Comparison of ENCODE assay signal across 8 mouse cellular contexts in genomic region chr9:44734524-44735494, GRCm38 (mm10). TPM values are rescaled to one million over a fixed set of nuclear protein-coding genes. Genes with fewer than 3 reads are reported as not detected.
A peak's percentile ranks its signal among the peaks of the same experiment; 100 is the strongest.
DNase-seq lines count a peak whose midpoint lies in the region; ATAC-seq and TF ChIP-seq lines count a peak whose summit lies in the region.

Gene Phldb1 (minus strand): TSS chr9:44735198.

- intact Hi-C loops in heart, postnatal 10 days (cut with DNase I) = loop anchor here (5.0 kb wide), 1 partner anchor 43 kb away; no protein-coding TSS in a partner anchor

- peaks cover 24% of the 10 kb centered on the region for H3K4me1 ChIP-seq in forebrain, embryonic 12.5 days
- H3K4me1 ChIP-seq in liver, postnatal 0 days (ENCODE audit: insufficient read depth) = peaks cover 14% of the 10 kb centered on the region
- peaks cover 26% of the 10 kb centered on the region for H3K4me1 ChIP-seq in neural tube, embryonic 12.5 days

- TF ChIP-seq EP300 in liver, postnatal 0 days (IDR thresholded peaks at IDR 0.05; ENCODE audit: low read depth) = no peak

- no peaks in the 10 kb centered on the region for H3K36me3 ChIP-seq in forebrain, embryonic 12.5 days (replicated peaks)
- H3K36me3 ChIP-seq in liver, postnatal 0 days (replicated peaks; ENCODE audit: insufficient read depth, low read length) = no peaks in the 10 kb centered on the region
- H3K36me3 ChIP-seq in neural tube, embryonic 12.5 days = no peaks in the 10 kb centered on the region

- H3K27ac ChIP-seq in forebrain, embryonic 12.5 days = no peak within 1 kb of the TSS
- 0 out of 2 replicates have a peak within 1 kb of the TSS, but pooled peaks have one; percentile 1 for H3K27ac ChIP-seq in liver, postnatal 0 days (ENCODE audit: low read depth)
- no peak within 1 kb of the TSS for H3K27ac ChIP-seq in neural tube, embryonic 12.5 days

- TF ChIP-seq CTCF in liver, postnatal 0 days (IDR thresholded peaks at IDR 0.05; ENCODE audit: low read depth) = peak; percentile 60

- peak; percentile 37 to 59 for DNase-seq in CD8-positive naive resting alpha-beta T cell, adult 2 months (ENCODE audit: low read depth in 2 of 2, low spot score in 2 of 2)
- peak; percentile 77 to 91 for DNase-seq in adrenal gland, postnatal 36 days
- DNase-seq in heart, postnatal 10 days = peak; percentile 84 to 86
- peak; percentile 81 to 91 for DNase-seq in kidney, postnatal 36 days
- DNase-seq in liver, postnatal 0 days = peak; percentile 62
- DNase-seq in thymus, postnatal 25 days = peak; percentile 74

- peak within 1 kb of the TSS; percentile 54 for H3K9ac ChIP-seq in forebrain, embryonic 12.5 days
- peak within 1 kb of the TSS; percentile 51 for H3K9ac ChIP-seq in liver, postnatal 0 days (replicated peaks)
- peak within 1 kb of the TSS; percentile 69 for H3K9ac ChIP-seq in neural tube, embryonic 12.5 days

- H3K4me3 ChIP-seq in forebrain, embryonic 12.5 days (replicated peaks) = peak within 1 kb of the TSS; percentile 55
- peak within 1 kb of the TSS; percentile 58 for H3K4me3 ChIP-seq in liver, postnatal 0 days (ENCODE audit: low read depth, low read length)
- peak within 1 kb of the TSS; percentile 64 for H3K4me3 ChIP-seq in neural tube, embryonic 12.5 days

- peak; percentile 77 for ATAC-seq in forebrain, embryonic 12.5 days (ENCODE audit: low FRiP score)
- peak; percentile 63 for ATAC-seq in liver, postnatal 0 days
- ATAC-seq in neural tube, embryonic 12.5 days (ENCODE audit: low FRiP score, low read depth) = peak; percentile 78

- peak within 1 kb of the TSS; percentile 82 for H3K4me2 ChIP-seq in forebrain, embryonic 12.5 days
- peak within 1 kb of the TSS; percentile 84 for H3K4me2 ChIP-seq in liver, postnatal 0 days (ENCODE audit: low read depth, low read length)
- peak within 1 kb of the TSS; percentile 99 for H3K4me2 ChIP-seq in neural tube, embryonic 12.5 days (replicated peaks)

- no peaks in the 10 kb centered on the region for H3K9me3 ChIP-seq in forebrain, embryonic 12.5 days
- H3K9me3 ChIP-seq in liver, postnatal 0 days (ENCODE audit: low read length) = no peaks in the 10 kb centered on the region
- no peaks in the 10 kb centered on the region for H3K9me3 ChIP-seq in neural tube, embryonic 12.5 days

- 2% methylated on average over 47 of the region's 47 CpGs for WGBS in forebrain, embryonic 12.5 days
- WGBS in liver, postnatal 0 days (ENCODE audit: insufficient replicate concordance) = 3% methylated on average over 47 of the region's 47 CpGs
- under 1% methylated on average over 47 of the region's 47 CpGs for WGBS in neural tube, embryonic 12.5 days

- H3K27me3 ChIP-seq in forebrain, embryonic 12.5 days = peaks cover 30% of the 10 kb centered on the region
- H3K27me3 ChIP-seq in liver, postnatal 0 days (ENCODE audit: insufficient read depth, low read length) = peaks cover 35% of the 10 kb centered on the region
- peaks cover 5% of the 10 kb centered on the region; the same call in 1 of the 2 replicates for H3K27me3 ChIP-seq in neural tube, embryonic 12.5 days (replicated peaks)

RNA-seq across cellular contexts. Expression of gene Phldb1, which starts in this region (rescaled TPM):
- total RNA-seq in adrenal gland, postnatal 36 days (2021) = 10 to 100 TPM; 41.2 to 48.9 TPM
- 57.5 and 67.3 TPM in 2 replicates for polyA plus RNA-seq in forebrain, embryonic 12.5 days (2016; fragmentation: Nextera tagmentation; extraction: Ambion mirVana)
- 100 to 1,000 TPM; 127 to 130 TPM for total RNA-seq in heart, postnatal 10 days (2021)
- 1.5 and 2.2 TPM in 2 replicates for polyA plus RNA-seq in liver, postnatal 0 days (2015; fragmentation: Nextera tagmentation; extraction: Ambion mirVana)
- polyA plus RNA-seq in neural tube, embryonic 12.5 days (2016; fragmentation: Nextera tagmentation; extraction: Ambion mirVana) = 58.9 and 61.6 TPM in 2 replicates

Comparison
In these comparisons a context has a peak if more than half of its experiments do, and no peak if none do; other contexts are left out.
1. RNA of gene Phldb1 (polyA plus RNA-seq): 58.9 to 61.6 TPM in neural tube, embryonic 12.5 days and 57.5 to 67.3 TPM in forebrain, embryonic 12.5 days; 1.5 to 2.2 TPM in liver, postnatal 0 days; every median in the first group is over 10 times any median in the second.
2. Peak in every context shown above with its lines, with median percentiles within 50 percentile points of each other: DNase-seq, ATAC-seq, H3K4me2 ChIP-seq, H3K4me3 ChIP-seq and H3K9ac ChIP-seq.